Mouse (Mus musculus): Measurements from ENCODE around the gene Tgfbr3l. TPM values are rescaled to one million over a fixed set of nuclear protein-coding genes. Genes with fewer than 3 reads are reported as not detected.

Tgfbr3l gene
- polyA plus RNA-seq, 1 experiment: 56.4 TPM

DNA sequence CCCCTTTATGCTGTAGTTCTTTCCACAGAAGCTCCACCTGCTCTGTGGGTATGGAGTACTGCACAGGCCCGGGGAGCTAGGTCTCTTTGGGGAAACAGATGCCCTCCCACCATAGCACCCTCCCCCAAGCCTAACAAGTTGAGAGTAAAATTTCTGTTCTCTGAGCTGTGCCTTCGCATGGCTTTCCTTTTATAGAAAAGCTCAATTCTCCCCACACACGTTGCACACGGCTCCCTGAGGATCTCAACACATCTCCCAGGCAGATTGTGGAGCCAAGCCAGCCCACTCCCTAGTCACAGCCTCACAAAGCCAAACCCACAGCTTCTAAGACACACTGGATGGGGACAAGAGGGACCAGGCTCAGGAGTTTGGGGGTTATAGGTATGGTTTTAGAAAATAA, 8.9 kb downstream of the Tgfbr3l start:
- Histone ChIP-seq H3K36me3 (ENCODE audit: control insufficient read depth, insufficient read depth, low read length) (no peaks in the 10 kb centered on the region), H3K27ac (ENCODE audit: control insufficient read depth, insufficient read depth, low read length) (no peak overlapping the region), H3K4me1 (replicated peaks; ENCODE audit: control insufficient read depth, insufficient read depth, low read length) (peaks cover 12% of the 10 kb centered on the region), H3K27me3 (ENCODE audit: control insufficient read depth, insufficient read depth, low read length) (no peaks in the 10 kb centered on the region), H3K4me3 (ENCODE audit: control insufficient read depth, insufficient read depth, low read length) (no peak overlapping the region)
- no peak for TF ChIP-seq CTCF (IDR thresholded peaks at IDR 0.05; ENCODE audit: borderline replicate concordance, control insufficient read depth, extremely low read depth, insufficient read depth, low read length, poor library complexity)
- no peak for TF ChIP-seq POLR2A (IDR thresholded peaks at IDR 0.05; ENCODE audit: control insufficient read depth, extremely low read depth, insufficient read depth, low read length, poor library complexity)
- 78% methylated on average over 4 of the region's 4 CpGs for WGBS
- no peak for DNase-seq

DNA sequence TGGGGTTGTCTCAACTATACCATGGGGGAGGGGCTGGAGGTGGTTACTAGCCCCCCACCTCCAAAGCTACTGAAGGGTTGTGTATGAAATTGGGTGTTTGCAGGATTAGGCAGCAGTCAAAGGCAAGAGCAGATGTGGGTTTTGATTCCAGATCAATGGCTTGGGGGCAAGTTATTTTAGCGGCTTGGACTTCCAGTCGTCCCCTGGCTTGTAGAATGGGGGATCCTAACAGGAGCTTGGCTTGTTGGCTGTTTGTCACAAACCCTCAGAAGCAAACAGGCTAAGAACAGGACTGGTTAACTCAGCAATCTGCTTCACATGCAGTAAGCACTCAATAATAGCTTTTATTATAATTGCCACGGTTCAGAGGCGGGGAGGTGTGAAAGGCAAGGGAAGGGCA, 9.3 kb downstream of the Tgfbr3l start:
- Histone ChIP-seq H3K36me3 (ENCODE audit: control insufficient read depth, insufficient read depth, low read length) (no peaks in the 10 kb centered on the region), H3K27ac (ENCODE audit: control insufficient read depth, insufficient read depth, low read length) (no peak overlapping the region), H3K4me1 (replicated peaks; ENCODE audit: control insufficient read depth, insufficient read depth, low read length) (peaks cover 11% of the 10 kb centered on the region), H3K4me3 (ENCODE audit: control insufficient read depth, insufficient read depth, low read length) (no peak overlapping the region), H3K27me3 (ENCODE audit: control insufficient read depth, insufficient read depth, low read length) (no peaks in the 10 kb centered on the region)
- WGBS: 88% methylated on average over 4 of the region's 4 CpGs
- TF ChIP-seq CTCF (IDR thresholded peaks at IDR 0.05; ENCODE audit: borderline replicate concordance, control insufficient read depth, extremely low read depth, insufficient read depth, low read length, poor library complexity) (no peak), POLR2A (IDR thresholded peaks at IDR 0.05; ENCODE audit: control insufficient read depth, extremely low read depth, insufficient read depth, low read length, poor library complexity) (no peak)
- DNase-seq: no peak

DNA sequence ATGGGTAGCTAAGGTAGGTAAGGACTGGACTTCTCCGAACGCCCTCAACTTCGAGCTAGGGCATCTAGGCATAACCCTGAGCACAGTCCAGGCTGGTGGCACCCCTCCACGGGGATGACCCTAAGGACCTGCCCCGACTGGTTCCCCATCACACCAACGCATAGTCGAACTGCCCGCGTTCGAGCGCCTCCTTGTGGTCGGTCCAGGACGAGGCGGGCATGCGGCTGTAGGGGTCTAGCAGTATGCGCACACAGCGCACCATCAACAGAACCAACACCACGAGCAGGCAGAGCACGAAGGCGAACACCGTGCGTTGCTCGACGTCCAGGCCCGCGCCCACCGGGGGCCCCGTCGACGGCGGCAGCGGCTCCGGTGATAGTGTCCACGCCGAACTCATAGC, 10.2 kb downstream of the Tgfbr3l start:
- 6% methylated on average over 35 of the region's 35 CpGs for WGBS
- peaks cover 7% of the 10 kb centered on the region for H3K4me1 ChIP-seq (replicated peaks; ENCODE audit: control insufficient read depth, insufficient read depth, low read length)
- DNase-seq: peak; percentile 85
- TF ChIP-seq CTCF (IDR thresholded peaks at IDR 0.05; ENCODE audit: borderline replicate concordance, control insufficient read depth, extremely low read depth, insufficient read depth, low read length, poor library complexity): peak; percentile 92
- no peak for TF ChIP-seq POLR2A (IDR thresholded peaks at IDR 0.05; ENCODE audit: control insufficient read depth, extremely low read depth, insufficient read depth, low read length, poor library complexity)
- H3K27ac ChIP-seq (ENCODE audit: control insufficient read depth, insufficient read depth, low read length): no peak overlapping the region
- H3K36me3 ChIP-seq (ENCODE audit: control insufficient read depth, insufficient read depth, low read length): no peaks in the 10 kb centered on the region
- peak overlapping the region; percentile 54 for H3K4me3 ChIP-seq (ENCODE audit: control insufficient read depth, insufficient read depth, low read length)
- H3K27me3 ChIP-seq (ENCODE audit: control insufficient read depth, insufficient read depth, low read length): no peaks in the 10 kb centered on the region

DNA sequence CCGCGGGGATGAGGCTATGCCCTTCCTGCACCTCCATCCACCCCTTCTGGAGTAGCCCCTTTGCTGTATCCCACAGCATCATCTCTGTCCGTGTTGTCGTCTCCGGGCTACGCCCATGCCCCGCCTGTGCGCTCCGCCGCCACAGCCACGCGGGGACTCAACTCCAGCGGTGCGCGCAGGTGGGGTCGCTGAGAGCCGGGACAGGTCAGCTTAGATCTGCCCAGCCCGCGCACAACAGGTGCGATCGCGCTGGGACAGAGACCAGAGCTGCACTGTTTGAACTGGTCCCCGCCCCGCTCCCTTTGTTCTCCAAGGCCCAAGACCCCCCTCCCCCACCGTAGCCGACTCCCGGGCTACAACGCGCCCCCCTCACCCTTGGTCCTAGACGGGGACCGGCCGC, 10.7 kb downstream of the Tgfbr3l start:
- peaks cover 4% of the 10 kb centered on the region for H3K4me1 ChIP-seq (replicated peaks; ENCODE audit: control insufficient read depth, insufficient read depth, low read length)
- no peaks in the 10 kb centered on the region for H3K27me3 ChIP-seq (ENCODE audit: control insufficient read depth, insufficient read depth, low read length)
- DNase-seq: no peak
- H3K27ac ChIP-seq (ENCODE audit: control insufficient read depth, insufficient read depth, low read length): no peak overlapping the region
- H3K36me3 ChIP-seq (ENCODE audit: control insufficient read depth, insufficient read depth, low read length): no peaks in the 10 kb centered on the region
- TF ChIP-seq POLR2A (IDR thresholded peaks at IDR 0.05; ENCODE audit: control insufficient read depth, extremely low read depth, insufficient read depth, low read length, poor library complexity): no peak
- TF ChIP-seq CTCF (IDR thresholded peaks at IDR 0.05; ENCODE audit: borderline replicate concordance, control insufficient read depth, extremely low read depth, insufficient read depth, low read length, poor library complexity): peak; percentile 2; the same call in 1 of the 2 replicates
- under 1% methylated on average over 32 of the region's 32 CpGs for WGBS
- H3K4me3 ChIP-seq (ENCODE audit: control insufficient read depth, insufficient read depth, low read length): peak overlapping the region; percentile 54

DNA sequence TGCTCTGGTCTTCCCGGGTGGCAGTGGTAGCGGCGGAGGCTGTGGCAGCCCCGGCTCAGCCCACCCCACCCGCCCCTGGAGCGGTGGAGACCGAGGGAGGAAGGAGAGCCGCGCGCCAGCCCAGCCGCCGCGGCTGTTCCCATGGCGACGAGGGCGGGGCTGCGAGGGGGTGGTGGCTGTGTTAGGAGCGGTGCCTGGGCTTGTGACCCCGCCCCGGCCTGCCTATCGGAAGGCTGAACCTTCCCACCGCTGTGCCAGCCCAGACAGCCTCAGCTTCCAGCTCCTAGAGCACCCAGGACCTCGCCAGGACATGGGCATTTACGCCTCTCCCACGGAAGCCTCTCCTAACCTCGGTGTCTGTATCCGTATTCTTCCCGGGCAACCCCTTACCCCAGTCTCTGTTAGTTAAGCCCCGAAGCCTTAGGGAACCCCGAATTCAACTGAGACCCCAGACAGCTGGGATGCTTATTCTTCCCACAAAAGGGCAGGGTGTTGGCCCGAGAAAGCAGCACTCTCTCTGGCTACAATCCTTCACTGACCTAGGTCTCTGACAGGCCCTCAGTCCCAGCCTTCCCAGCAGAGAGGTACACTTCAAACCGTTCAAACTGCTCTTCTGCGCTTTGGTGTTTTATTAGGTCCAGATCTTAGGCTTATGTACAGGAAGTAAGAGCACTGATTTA, 11.3 kb downstream of the Tgfbr3l start, which contains the start of gene Ctxn1:
Gene Ctxn1, minus strand, starts transcription at position 150 of the 680 bp plus-strand sequence.
- H3K27me3 ChIP-seq (ENCODE audit: control insufficient read depth, insufficient read depth, low read length): no peaks in the 10 kb centered on the region
- H3K4me3 ChIP-seq (ENCODE audit: control insufficient read depth, insufficient read depth, low read length): peak within 1 kb of the TSS; percentile 54
- H3K4me1 ChIP-seq (replicated peaks; ENCODE audit: control insufficient read depth, insufficient read depth, low read length): peaks cover 4% of the 10 kb centered on the region
- TF ChIP-seq POLR2A (IDR thresholded peaks at IDR 0.05; ENCODE audit: control insufficient read depth, extremely low read depth, insufficient read depth, low read length, poor library complexity): no peak
- TF ChIP-seq CTCF (IDR thresholded peaks at IDR 0.05; ENCODE audit: borderline replicate concordance, control insufficient read depth, extremely low read depth, insufficient read depth, low read length, poor library complexity): no peak
- H3K36me3 ChIP-seq (ENCODE audit: control insufficient read depth, insufficient read depth, low read length): no peaks in the 10 kb centered on the region; the same call in 1 of the 2 replicates
- WGBS: 13% methylated on average over 33 of the region's 33 CpGs
- DNase-seq: peak; percentile 98
- no peak within 1 kb of the TSS for H3K27ac ChIP-seq (ENCODE audit: control insufficient read depth, insufficient read depth, low read length)

DNA sequence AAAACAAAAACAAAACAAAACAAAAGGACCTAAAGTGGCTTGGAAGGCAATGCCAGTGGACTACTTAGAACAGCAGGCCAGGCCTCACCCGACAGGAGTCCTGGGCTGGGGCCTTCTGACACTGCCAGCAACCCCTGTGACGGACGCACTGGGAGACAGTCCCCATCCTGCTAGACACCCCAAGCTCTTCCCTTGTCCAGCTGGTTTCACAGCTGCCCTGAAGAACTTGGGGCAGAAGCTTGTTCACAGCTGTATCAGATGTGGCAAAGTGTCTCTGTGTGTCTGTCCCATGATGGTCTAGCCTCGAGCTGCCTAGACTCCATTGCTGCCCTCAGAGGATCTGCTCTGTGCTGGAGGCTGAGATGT, 11.8 kb downstream of the Tgfbr3l start:
- TF ChIP-seq CTCF (IDR thresholded peaks at IDR 0.05; ENCODE audit: borderline replicate concordance, control insufficient read depth, extremely low read depth, insufficient read depth, low read length, poor library complexity) (no peak), POLR2A (IDR thresholded peaks at IDR 0.05; ENCODE audit: control insufficient read depth, extremely low read depth, insufficient read depth, low read length, poor library complexity) (no peak)
- WGBS: 94% methylated on average over 4 of the region's 4 CpGs
- H3K27ac ChIP-seq (ENCODE audit: control insufficient read depth, insufficient read depth, low read length): no peak overlapping the region
- H3K36me3 ChIP-seq (ENCODE audit: control insufficient read depth, insufficient read depth, low read length): peaks cover 3% of the 10 kb centered on the region; the same call in 1 of the 2 replicates
- peaks cover 4% of the 10 kb centered on the region for H3K4me1 ChIP-seq (replicated peaks; ENCODE audit: control insufficient read depth, insufficient read depth, low read length)
- DNase-seq: no peak
- H3K4me3 ChIP-seq (ENCODE audit: control insufficient read depth, insufficient read depth, low read length): no peak overlapping the region
- H3K27me3 ChIP-seq (ENCODE audit: control insufficient read depth, insufficient read depth, low read length): no peaks in the 10 kb centered on the region

Measured in thymus, adult 2 months (tissue).